Mouse (Mus musculus) bone marrow, adult 2 months (tissue): ENCODE results near the gene Rhbdl2.

ENCODE experiments used
- CTCF ChIP-seq: fragments of 200-500 bp; IDR thresholded peaks from 2 replicates; pipeline ENCODE4 v1.5.1; 2011; ENCODE audit warnings: low read length, control low read depth; ENCODE audit not compliant: control insufficient read depth, insufficient read depth
- POLR2A ChIP-seq: fragments of 200-500 bp; IDR thresholded peaks from 2 replicates; pipeline ENCODE4 v1.6.1; 2011; ENCODE audit warnings: low read depth, mild to moderate bottlenecking, control low read depth, low read length, borderline replicate concordance; ENCODE audit not compliant: control insufficient read depth

DNA sequence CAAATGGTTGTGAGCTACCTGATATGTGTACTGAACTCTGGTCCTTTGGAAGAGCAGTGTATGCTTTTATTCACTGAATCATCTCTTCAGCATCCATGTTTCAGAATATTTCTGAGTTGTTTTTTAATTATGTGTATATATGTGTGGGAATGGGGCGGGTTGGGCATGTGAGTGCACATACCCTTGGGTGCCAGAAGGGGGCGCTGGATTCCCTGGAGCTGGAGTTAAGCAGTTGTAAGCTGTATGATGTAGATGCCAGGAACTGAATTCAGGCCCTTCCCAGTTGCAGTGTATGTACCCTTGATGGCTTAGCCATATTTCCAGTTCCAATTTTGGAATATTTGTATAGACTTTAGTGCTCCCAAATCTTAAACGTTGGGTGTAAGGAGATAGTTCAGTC is 24.9 kb downstream of the Rhbdl2 start:
- TF ChIP-seq CTCF (no peak), POLR2A (no peak)
